Mouse (Mus musculus) thymus, adult 2 months (tissue): ENCODE measurements around the gene Mrtfa.

ENCODE experiments used
- CTCF ChIP-seq: fragments of 200-500 bp; IDR thresholded peaks from 2 replicates; pipeline ENCODE4 v1.5.1; 2012; ENCODE audit warnings: mild to moderate bottlenecking, control low read depth, low read length, moderate library complexity, borderline replicate concordance; ENCODE audit not compliant: control insufficient read depth, poor library complexity, insufficient read depth; ENCODE audit errors: extremely low read depth
- POLR2A ChIP-seq: fragments of 200-500 bp; IDR thresholded peaks from 2 replicates; pipeline ENCODE4 v1.6.1; 2012; ENCODE audit warnings: mild to moderate bottlenecking, low read length, control low read depth, moderate library complexity; ENCODE audit not compliant: control insufficient read depth, poor library complexity, insufficient read depth; ENCODE audit errors: extremely low read depth

GRCm38 (mm10) chr15:81239794-81240343 is 49.3 kb upstream of the Mrtfa start:
- TF ChIP-seq CTCF, result no peak
- no peak for TF ChIP-seq POLR2A
